Mouse (Mus musculus) midbrain, embryonic 10.5 days (tissue): Measurements from ENCODE around the gene Nek5. TPM values are rescaled to one million over a fixed set of nuclear protein-coding genes. Genes with fewer than 3 reads are reported as not detected.

Source experiments
- DNase-seq: peaks from one replicate; pipeline ENCODE4 v3.0.0-alpha.2; 2017; ENCODE audit warnings: low spot score
- H3K27ac ChIP-seq: fragments of 300-500 bp; sonication (generic); replicated peaks from 2 replicates; pipeline ENCODE4 v1.5.1; 2016; ENCODE audit warnings: mild to moderate bottlenecking
- H3K27me3 ChIP-seq: fragments of 300-500 bp; sonication (generic); 2 replicates; pipeline ENCODE4 v1.6.1; 2016; ENCODE audit warnings: low read depth, mild to moderate bottlenecking; ENCODE audit not compliant: poor library complexity, severe bottlenecking
- H3K36me3 ChIP-seq: fragments of 300-500 bp; sonication (generic); 2 replicates; pipeline ENCODE4 v1.6.1; 2016; ENCODE audit warnings: mild to moderate bottlenecking, moderate library complexity
- H3K4me1 ChIP-seq: fragments of 300-500 bp; sonication (generic); 2 replicates; pipeline ENCODE4 v1.6.1; 2016
- H3K4me3 ChIP-seq: fragments of 300-500 bp; sonication (generic); 2 replicates; pipeline ENCODE4 v1.5.1; 2016; ENCODE audit warnings: mild to moderate bottlenecking, moderate library complexity
- H3K9me3 ChIP-seq: fragments of 300-500 bp; sonication (generic); replicated peaks from 2 replicates; pipeline ENCODE4 v1.6.1; 2016; ENCODE audit warnings: mild to moderate bottlenecking
- WGBS: fragments of 180-500 bp; shearing (Covaris S2); methylation state at CpG from one replicate; pipeline ENCODE4 v1.1.7; 2016; 5-methylcytosine and 5-hydroxymethylcytosine counted together
- polyA plus RNA-seq: library from polyadenylated mRNA; unstranded; fragments of >200 nt; fragmentation: Nextera tagmentation; extraction: Ambion mirVana; gene quantifications from 2 replicates; pipeline ENCODE4 v1.2.1, GENCODE M21; 2016

Nek5 gene
- polyA plus RNA-seq, 1 experiment from 2014 or later, result 0.06 TPM

DNA sequence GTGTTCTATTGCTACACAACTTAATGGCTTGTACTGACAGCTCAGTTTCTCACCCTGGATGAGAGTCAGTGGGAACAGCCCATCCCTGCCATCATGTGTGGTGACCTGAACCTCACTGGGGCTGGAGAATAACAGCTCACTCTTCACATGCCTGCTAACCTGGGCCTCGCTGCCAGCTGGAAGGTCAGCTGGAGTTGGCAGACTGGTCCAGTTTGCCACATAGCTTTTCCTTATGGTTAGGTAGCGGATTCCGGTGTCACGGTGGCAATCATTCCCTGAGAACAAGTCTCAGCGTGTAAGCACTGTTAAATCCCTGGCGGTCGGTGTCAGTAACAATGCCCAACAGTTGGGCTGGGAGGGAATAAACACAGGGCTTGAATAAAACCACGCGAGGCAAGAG, 88.7 kb downstream of the Nek5 start:
- Histone ChIP-seq H3K36me3 (no peaks in the 10 kb centered on the region), H3K27me3 (no peaks in the 10 kb centered on the region), H3K27ac (no peak overlapping the region), H3K4me3 (no peak overlapping the region), H3K9me3 (no peaks in the 10 kb centered on the region), H3K4me1 (peaks cover 12% of the 10 kb centered on the region)
- no peak for DNase-seq
- WGBS, result 92% methylated on average over 9 of the region's 9 CpGs

DNA sequence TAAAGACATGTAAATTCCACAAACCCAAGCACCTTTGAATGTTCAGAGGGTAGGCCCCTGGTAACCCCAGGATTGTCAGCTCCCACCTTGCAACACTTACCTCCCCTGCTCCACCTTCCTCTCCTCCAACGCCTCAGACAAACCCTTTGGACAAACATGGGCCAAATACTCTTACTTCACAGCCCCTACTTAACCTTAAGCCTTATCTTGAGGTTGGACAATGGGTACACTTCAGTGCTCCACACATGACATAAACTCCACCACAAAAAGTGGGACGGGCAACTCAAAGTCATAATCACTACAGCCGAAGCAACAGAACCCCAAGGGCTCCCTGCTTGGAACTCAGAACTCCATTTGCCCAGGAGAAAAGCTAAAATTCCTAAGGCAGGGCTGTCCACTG, 93.9 kb downstream of the Nek5 start:
- WGBS, result 89% methylated on average over 3 of the region's 3 CpGs
- H3K9me3 ChIP-seq, result no peaks in the 10 kb centered on the region
- H3K4me3 ChIP-seq, result no peak overlapping the region
- DNase-seq, result no peak
- H3K27me3 ChIP-seq, result no peaks in the 10 kb centered on the region
- H3K27ac ChIP-seq, result no peak overlapping the region
- peaks cover 6% of the 10 kb centered on the region; the same call in 1 of the 2 replicates for H3K36me3 ChIP-seq
- H3K4me1 ChIP-seq, result no peaks in the 10 kb centered on the region

DNA sequence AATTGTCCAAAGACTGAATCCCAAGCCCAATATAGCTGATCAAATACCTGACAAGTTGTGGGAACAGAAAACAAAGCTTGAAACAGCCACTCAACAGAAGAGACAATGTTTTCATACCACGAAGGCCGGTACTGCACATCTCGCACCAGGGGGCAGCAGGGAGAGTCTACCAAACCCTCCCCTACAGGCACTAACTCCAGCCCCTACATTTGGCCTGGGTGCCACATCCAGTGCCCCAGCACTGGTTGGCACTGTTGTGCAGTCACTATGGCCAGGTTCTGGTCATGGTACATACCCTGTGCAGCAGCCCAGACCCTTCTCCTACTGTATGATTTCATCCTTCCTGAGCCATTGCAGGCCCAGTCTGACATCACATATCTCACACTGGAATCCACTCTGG, 95.9 kb downstream of the Nek5 start:
- WGBS, result 91% methylated on average over 3 of the region's 3 CpGs
- no peaks in the 10 kb centered on the region for H3K4me1 ChIP-seq
- peaks cover 6% of the 10 kb centered on the region; the same call in 1 of the 2 replicates for H3K36me3 ChIP-seq
- no peak for DNase-seq
- H3K4me3 ChIP-seq, result no peak overlapping the region
- H3K27me3 ChIP-seq, result no peaks in the 10 kb centered on the region
- no peaks in the 10 kb centered on the region for H3K9me3 ChIP-seq
- H3K27ac ChIP-seq, result no peak overlapping the region

DNA sequence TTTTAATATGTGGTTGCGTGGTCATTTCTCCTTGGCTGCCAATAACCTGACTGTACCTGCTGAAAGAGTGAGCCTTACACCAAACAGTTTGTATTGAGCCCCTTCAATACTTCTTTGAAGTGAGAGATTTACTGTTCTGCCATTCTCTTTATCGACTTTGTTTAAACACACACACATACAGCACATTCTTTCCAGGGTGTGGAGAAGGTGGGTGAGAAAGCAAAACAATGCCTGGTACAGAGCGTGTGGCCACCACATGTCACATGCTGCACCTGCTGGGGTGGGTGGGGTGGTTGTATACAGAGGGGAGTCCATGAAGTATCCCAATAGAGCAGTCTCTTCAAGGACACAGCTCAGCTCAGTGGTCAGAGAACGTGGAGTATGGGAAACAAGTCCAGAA, 99.6 kb downstream of the Nek5 start:
- Histone ChIP-seq H3K9me3 (no peaks in the 10 kb centered on the region), H3K4me1 (no peaks in the 10 kb centered on the region), H3K4me3 (no peak overlapping the region), H3K27ac (no peak overlapping the region), H3K36me3 (peaks cover 6% of the 10 kb centered on the region; the same call in 1 of the 2 replicates), H3K27me3 (no peaks in the 10 kb centered on the region)
- DNase-seq, result no peak
- 84% methylated on average over 4 of the region's 4 CpGs for WGBS

Other genes starting within 250 kb of the Nek5 start
- gene Defb9, start 239.6 kb downstream of the Nek5 start, polyA plus RNA-seq, result not detected in 2 replicates
- gene Defb11, start 218.6 kb downstream of the Nek5 start, polyA plus RNA-seq, result not detected in 2 replicates
- not detected in 2 replicates for gene Defb15, start 192.3 kb downstream of the Nek5 start, polyA plus RNA-seq
- gene Defb35, start 186.7 kb downstream of the Nek5 start, polyA plus RNA-seq, result not detected in 2 replicates
- not detected in 2 replicates for gene Defb13, start 178.3 kb downstream of the Nek5 start, polyA plus RNA-seq
- not detected in 2 replicates for gene Fam90a1a, start 166.3 kb downstream of the Nek5 start, polyA plus RNA-seq
- not detected in 2 replicates for gene Ccdc70, start 155.3 kb downstream of the Nek5 start, polyA plus RNA-seq
- gene Atp7b, start 64.7 kb downstream of the Nek5 start, polyA plus RNA-seq, result 2.4 and 2.6 TPM in 2 replicates
- gene Alg11, start 64.3 kb downstream of the Nek5 start, polyA plus RNA-seq, result 39.4 and 41.0 TPM in 2 replicates
- gene Nek3, start 41.4 kb upstream of the Nek5 start, polyA plus RNA-seq, result 7.7 and 8.2 TPM in 2 replicates
- gene Ckap2, start 60.8 kb upstream of the Nek5 start, polyA plus RNA-seq, result 60.3 and 61.3 TPM in 2 replicates
- 42.3 and 42.6 TPM in 2 replicates for gene Vps36, start 67.8 kb upstream of the Nek5 start, polyA plus RNA-seq
- gene Thsd1, start 102.3 kb upstream of the Nek5 start, polyA plus RNA-seq, result 9.3 and 9.9 TPM in 2 replicates
- gene Tpte, start 158.4 kb upstream of the Nek5 start, polyA plus RNA-seq, result not detected in 2 replicates